Mouse (Mus musculus): ENCODE results near the gene Luc7l3. TPM values are rescaled to one million over a fixed set of nuclear protein-coding genes. Genes with fewer than 3 reads are reported as not detected.
"Not testable (repeated sequence)": the region's sequence is repeated elsewhere in the genome, so short reads cannot be mapped to it uniquely, and the experiment has no call there.

Gene Luc7l3
- polyA plus RNA-seq, 1 experiment, result 10.7 TPM

DNA sequence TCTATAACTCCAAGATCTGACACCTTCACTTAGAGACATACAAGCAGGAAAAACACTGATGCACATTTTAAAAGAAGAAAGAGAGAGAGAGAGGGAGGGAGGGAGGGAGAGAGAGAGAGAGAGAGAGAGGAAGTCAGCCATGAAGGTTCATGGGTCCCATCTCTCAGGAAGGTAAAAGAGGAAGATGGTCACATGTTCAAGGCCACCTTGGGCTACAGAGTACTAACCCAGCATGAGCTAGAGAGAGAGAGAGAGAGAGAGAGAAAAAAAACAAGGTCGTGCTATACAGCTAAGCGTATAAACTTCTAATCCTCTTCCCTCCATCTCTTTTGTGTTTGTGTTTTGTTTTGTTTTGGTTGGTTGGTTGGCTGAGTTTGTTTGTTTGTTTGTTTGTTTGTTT is 50.8 kb downstream of the Luc7l3 start:
- TF ChIP-seq POLR2A (IDR thresholded peaks at IDR 0.05; ENCODE audit: control insufficient read depth, low read depth, low read length), result no peak
- no peak for TF ChIP-seq CTCF (IDR thresholded peaks at IDR 0.05; ENCODE audit: control insufficient read depth, insufficient read depth, insufficient replicate concordance, low read depth, low read length)
- H3K4me3 ChIP-seq (ENCODE audit: control insufficient read depth, low read depth, low read length), result no peak overlapping the region
- no peaks in the 10 kb centered on the region for H3K27me3 ChIP-seq (ENCODE audit: control insufficient read depth, insufficient read depth, low read length)
- no peaks in the 10 kb centered on the region for H3K36me3 ChIP-seq (ENCODE audit: control insufficient read depth, insufficient read depth, low read length)
- no peaks in the 10 kb centered on the region for H3K4me1 ChIP-seq (ENCODE audit: control insufficient read depth, insufficient read depth, low read length)
- H3K27ac ChIP-seq (ENCODE audit: control insufficient read depth, insufficient read depth, low read depth, low read length), result no peak overlapping the region

DNA sequence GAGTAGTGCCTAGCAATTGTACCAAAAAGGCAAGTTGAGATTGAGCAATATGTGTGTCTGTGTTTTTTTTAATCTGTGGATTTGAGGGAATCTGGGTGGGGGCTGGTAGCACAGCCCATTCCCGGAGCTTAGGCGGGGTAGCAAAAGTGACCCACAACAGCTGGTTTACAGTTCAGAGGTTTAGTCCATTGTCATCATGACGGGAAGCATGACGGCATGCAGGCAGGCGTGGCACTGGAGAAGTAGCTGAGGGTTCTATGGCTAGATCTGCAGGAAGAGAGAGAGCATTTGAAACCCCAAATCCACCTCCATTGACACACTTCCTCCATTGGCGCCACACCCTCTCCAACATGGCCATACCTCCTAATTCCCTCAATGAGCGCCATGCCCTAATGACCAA is 51.9 kb downstream of the Luc7l3 start:
- no peak for TF ChIP-seq POLR2A (IDR thresholded peaks at IDR 0.05; ENCODE audit: control insufficient read depth, low read depth, low read length)
- no peak for TF ChIP-seq CTCF (IDR thresholded peaks at IDR 0.05; ENCODE audit: control insufficient read depth, insufficient read depth, insufficient replicate concordance, low read depth, low read length)
- no peak overlapping the region for H3K4me3 ChIP-seq (ENCODE audit: control insufficient read depth, low read depth, low read length)
- no peak overlapping the region for H3K27ac ChIP-seq (ENCODE audit: control insufficient read depth, insufficient read depth, low read depth, low read length)
- H3K4me1 ChIP-seq (ENCODE audit: control insufficient read depth, insufficient read depth, low read length), result peaks cover 5% of the 10 kb centered on the region
- no peaks in the 10 kb centered on the region for H3K27me3 ChIP-seq (ENCODE audit: control insufficient read depth, insufficient read depth, low read length)
- no peaks in the 10 kb centered on the region for H3K36me3 ChIP-seq (ENCODE audit: control insufficient read depth, insufficient read depth, low read length)

DNA sequence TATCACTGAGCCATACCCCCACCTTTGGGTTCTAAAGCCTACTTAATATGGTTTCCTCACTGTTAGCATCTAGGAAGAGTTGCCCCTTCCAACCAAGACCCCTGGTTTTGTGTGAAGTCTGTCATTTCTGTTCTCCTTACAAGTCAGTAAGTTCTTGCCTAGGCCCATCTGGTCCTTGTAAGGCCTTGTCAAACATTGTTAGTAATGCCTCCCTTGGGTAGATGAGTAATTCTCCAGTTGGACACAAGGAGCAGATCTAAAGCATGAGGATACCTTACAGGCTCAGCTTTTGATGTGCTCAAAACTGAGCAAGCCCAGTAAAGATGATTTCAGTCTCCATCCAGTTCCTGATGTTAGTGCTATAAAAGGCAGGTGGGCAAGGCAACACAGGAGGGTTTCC is 53.0 kb downstream of the Luc7l3 start:
- H3K36me3 ChIP-seq (ENCODE audit: control insufficient read depth, insufficient read depth, low read length), result no peaks in the 10 kb centered on the region
- no peaks in the 10 kb centered on the region for H3K27me3 ChIP-seq (ENCODE audit: control insufficient read depth, insufficient read depth, low read length)
- no peak for TF ChIP-seq POLR2A (IDR thresholded peaks at IDR 0.05; ENCODE audit: control insufficient read depth, low read depth, low read length)
- TF ChIP-seq CTCF (IDR thresholded peaks at IDR 0.05; ENCODE audit: control insufficient read depth, insufficient read depth, insufficient replicate concordance, low read depth, low read length), result no peak
- peaks cover 7% of the 10 kb centered on the region for H3K4me1 ChIP-seq (ENCODE audit: control insufficient read depth, insufficient read depth, low read length)
- H3K27ac ChIP-seq (ENCODE audit: control insufficient read depth, insufficient read depth, low read depth, low read length), result no peak overlapping the region
- H3K4me3 ChIP-seq (ENCODE audit: control insufficient read depth, low read depth, low read length), result no peak overlapping the region

DNA sequence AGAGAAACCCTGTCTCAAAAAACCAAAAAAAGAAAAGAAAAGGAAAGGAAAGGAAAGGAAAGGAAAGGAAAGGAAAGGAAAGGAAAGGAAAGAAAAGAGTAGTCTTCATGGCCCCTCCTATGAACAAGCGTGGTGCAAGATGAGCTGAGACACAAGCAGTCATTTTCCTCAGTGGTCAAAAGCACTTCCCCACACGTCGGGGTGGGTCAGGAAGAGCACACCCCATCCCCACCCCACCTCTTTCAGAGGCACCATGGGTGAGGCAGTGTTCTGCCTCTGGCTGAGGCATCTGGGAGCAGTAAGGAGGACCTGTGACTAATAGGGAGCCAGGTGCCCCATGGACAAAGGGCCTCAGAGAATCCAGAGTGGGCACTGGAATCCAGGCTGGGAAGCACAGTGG is 55.6 kb downstream of the Luc7l3 start:
- not testable (repeated sequence) for H3K4me1 ChIP-seq (ENCODE audit: control insufficient read depth, insufficient read depth, low read length); H3K27ac ChIP-seq (ENCODE audit: control insufficient read depth, insufficient read depth, low read depth, low read length); H3K27me3 ChIP-seq (ENCODE audit: control insufficient read depth, insufficient read depth, low read length); H3K36me3 ChIP-seq (ENCODE audit: control insufficient read depth, insufficient read depth, low read length); H3K4me3 ChIP-seq (ENCODE audit: control insufficient read depth, low read depth, low read length)

DNA sequence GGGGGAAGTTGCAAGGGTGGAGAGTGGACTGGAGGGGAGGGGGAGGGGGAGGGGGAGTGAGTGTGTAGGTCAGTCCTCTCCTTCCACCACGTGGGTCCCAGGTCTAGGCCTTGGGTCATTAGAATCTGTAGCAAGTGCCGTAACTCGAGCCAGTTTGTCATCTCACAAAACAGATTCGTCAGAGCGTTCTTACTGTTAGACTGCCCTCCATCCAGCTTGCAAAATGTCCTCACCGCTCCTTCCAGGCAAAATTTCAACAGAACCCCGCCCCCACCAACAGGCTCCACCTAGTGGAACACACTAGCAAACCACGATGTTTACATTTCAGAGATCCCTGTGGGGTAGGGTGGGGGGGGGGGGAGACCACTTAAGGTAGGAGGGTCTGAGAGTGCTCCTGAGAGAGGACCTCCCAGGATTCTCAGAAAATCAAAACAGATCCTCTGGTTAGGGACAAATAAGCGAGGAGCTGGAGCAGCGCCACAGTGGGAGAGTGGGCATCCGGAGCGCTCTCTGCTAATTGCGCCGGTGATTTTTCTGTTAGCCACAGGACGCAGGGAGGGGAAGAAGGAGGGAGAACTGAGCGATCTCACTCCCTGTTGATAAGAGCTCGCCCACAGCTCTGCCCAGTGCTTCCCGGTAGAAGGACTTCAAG is 56.5 kb downstream of the Luc7l3 start:
- TF ChIP-seq POLR2A (IDR thresholded peaks at IDR 0.05; ENCODE audit: control insufficient read depth, low read depth, low read length) (0 out of 2 replicates have a peak, but pooled peaks have one; percentile 40), CTCF (IDR thresholded peaks at IDR 0.05; ENCODE audit: control insufficient read depth, insufficient read depth, insufficient replicate concordance, low read depth, low read length) (no peak)
- Histone ChIP-seq H3K4me1 (ENCODE audit: control insufficient read depth, insufficient read depth, low read length) (peaks cover 7% of the 10 kb centered on the region), H3K27ac (ENCODE audit: control insufficient read depth, insufficient read depth, low read depth, low read length) (no peak overlapping the region), H3K36me3 (ENCODE audit: control insufficient read depth, insufficient read depth, low read length) (no peaks in the 10 kb centered on the region), H3K4me3 (ENCODE audit: control insufficient read depth, low read depth, low read length) (no peak overlapping the region), H3K27me3 (ENCODE audit: control insufficient read depth, insufficient read depth, low read length) (no peaks in the 10 kb centered on the region)

DNA sequence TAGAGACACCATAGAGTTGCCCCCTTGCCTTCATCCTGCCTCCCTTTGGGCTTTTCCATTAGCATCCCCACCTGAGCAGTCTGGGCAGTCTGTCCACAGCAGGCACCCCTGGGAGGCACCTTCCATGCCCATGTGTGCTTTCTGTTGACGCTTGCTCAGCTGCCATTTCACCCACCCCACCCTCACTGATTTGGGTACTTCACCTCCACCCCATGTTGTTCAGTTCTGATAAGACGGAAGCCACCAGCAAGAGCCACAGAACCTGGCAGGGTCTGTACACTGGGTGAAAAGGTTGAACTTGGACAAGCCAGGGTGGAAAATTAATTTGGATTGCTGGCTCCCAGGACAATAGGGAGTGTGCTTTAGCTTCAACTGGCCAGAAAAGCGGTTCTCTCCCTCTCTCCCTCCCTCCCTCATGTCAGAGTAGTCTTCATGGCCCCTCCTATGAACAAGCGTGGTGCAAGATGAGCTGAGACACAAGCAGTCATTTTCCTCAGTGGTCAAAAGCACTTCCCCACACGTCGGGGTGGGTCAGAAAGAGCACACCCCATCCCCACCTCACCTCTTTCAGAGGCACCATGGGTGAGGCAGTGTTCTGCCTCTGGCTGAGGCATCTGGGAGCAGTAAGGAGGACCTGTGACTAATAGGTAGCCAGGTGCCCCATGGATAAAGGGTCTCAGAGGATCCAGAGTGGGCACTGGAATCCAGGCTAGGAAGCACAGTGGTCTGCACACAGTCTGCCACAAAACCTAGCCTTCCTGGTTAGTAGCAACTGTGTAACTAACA is 60.0 kb downstream of the Luc7l3 start:
- no peak overlapping the region for H3K27ac ChIP-seq (ENCODE audit: control insufficient read depth, insufficient read depth, low read depth, low read length)
- no peaks in the 10 kb centered on the region for H3K27me3 ChIP-seq (ENCODE audit: control insufficient read depth, insufficient read depth, low read length)
- no peaks in the 10 kb centered on the region for H3K36me3 ChIP-seq (ENCODE audit: control insufficient read depth, insufficient read depth, low read length)
- H3K4me1 ChIP-seq (ENCODE audit: control insufficient read depth, insufficient read depth, low read length), result peaks cover 7% of the 10 kb centered on the region
- TF ChIP-seq POLR2A (IDR thresholded peaks at IDR 0.05; ENCODE audit: control insufficient read depth, low read depth, low read length) (no peak), CTCF (IDR thresholded peaks at IDR 0.05; ENCODE audit: control insufficient read depth, insufficient read depth, insufficient replicate concordance, low read depth, low read length) (no peak)
- H3K4me3 ChIP-seq (ENCODE audit: control insufficient read depth, low read depth, low read length), result no peak overlapping the region

DNA sequence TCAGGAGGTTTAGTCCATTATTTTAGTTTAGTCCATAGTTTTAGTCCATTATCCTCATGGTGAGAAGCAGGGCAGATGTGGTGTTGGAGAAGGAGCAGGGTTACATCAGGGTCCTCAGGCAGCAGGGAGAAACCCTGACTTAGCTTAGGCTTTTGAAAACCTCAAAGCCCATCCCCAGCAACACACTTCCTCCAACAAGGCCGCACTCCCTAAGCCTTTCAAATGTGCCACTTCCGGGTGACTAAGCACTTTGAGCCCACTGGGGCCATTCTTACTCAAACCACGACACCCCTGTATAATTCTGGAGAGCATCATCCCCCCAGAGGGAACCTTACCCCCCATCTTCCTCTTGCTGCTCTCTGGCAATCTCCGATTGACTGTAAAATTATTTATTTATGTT is 62.0 kb downstream of the Luc7l3 start:
- peaks cover 2% of the 10 kb centered on the region; the same call in 1 of the 2 replicates for H3K4me1 ChIP-seq (ENCODE audit: control insufficient read depth, insufficient read depth, low read length)
- no peak overlapping the region for H3K27ac ChIP-seq (ENCODE audit: control insufficient read depth, insufficient read depth, low read depth, low read length)
- H3K4me3 ChIP-seq (ENCODE audit: control insufficient read depth, low read depth, low read length), result no peak overlapping the region
- H3K27me3 ChIP-seq (ENCODE audit: control insufficient read depth, insufficient read depth, low read length), result no peaks in the 10 kb centered on the region
- no peaks in the 10 kb centered on the region for H3K36me3 ChIP-seq (ENCODE audit: control insufficient read depth, insufficient read depth, low read length)
- TF ChIP-seq POLR2A (IDR thresholded peaks at IDR 0.05; ENCODE audit: control insufficient read depth, low read depth, low read length) (no peak), CTCF (IDR thresholded peaks at IDR 0.05; ENCODE audit: control insufficient read depth, insufficient read depth, insufficient replicate concordance, low read depth, low read length) (no peak)

Data from testis, adult 2 months (tissue).